Mouse (Mus musculus): ENCODE measurements around the gene Rftn1.

Gene Rftn1

DNA sequence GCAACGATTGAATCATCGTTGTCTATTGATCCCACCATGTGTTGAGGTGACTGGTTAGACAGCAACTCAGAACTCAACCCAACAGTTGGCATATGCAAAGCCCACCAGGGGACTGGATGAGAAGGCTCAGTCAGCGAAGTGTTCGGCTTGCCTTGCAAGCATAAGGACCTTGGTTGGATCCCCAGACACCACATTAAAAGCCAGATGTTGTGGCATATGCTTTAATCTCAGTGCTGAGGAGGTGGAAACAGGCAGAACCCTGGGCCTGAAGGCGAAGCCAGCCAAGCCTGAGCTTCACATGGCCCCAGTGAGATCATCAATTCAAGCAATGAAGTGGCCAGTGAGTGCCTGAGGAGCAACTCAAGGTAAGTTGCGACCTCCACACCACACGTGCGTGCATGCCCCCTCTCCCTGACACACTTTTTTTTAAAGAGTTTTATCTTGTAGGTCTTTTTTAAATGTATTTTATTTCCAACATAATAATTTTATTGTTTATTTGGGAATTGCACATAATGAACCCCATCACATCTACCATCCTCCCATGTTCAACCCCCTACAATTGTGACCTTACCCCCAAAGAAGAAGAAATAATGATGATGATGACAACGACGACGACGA is 11.5 kb upstream of the Rftn1 start:
- DNase-seq (ENCODE audit: low read depth, low spot score): no peak

DNA sequence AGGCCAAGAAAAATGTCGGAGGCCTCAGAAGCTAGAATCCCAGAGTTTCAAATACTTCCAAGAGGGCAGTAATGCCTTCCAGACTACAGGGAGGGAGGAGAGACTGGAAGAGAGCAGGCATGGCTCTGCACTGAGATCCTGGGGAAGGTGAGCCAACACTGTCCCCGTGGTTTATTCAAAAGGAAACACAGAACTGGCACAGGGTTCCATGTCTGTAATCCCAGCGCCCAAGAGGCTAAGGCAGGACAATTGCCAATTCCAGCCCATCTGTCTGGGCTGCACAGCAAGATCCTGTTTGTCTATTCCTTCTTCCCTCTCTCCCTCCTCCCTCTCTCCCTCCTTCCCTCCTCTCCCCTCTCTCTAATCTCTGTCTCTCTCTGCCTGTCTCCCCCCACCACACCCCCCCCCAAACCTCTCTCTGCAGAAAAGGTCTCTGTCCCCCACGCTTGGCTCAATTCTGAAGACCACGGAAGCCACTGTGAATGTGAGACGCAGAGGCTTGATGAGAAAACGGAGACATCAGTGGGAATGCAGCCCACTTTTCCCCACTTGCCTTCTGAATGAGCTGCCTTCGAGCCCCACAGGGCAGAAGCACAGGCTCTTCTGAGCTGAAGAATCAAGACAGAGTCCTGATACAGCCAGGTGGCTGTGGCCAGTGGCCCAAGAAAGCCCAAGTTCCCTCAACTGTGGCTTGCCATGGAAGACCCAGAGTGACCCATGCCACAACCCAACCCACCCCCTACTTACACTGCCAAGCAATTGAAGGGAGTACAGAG is 8.8 kb upstream of the Rftn1 start:
- DNase-seq (ENCODE audit: low read depth, low spot score): no peak

DNA sequence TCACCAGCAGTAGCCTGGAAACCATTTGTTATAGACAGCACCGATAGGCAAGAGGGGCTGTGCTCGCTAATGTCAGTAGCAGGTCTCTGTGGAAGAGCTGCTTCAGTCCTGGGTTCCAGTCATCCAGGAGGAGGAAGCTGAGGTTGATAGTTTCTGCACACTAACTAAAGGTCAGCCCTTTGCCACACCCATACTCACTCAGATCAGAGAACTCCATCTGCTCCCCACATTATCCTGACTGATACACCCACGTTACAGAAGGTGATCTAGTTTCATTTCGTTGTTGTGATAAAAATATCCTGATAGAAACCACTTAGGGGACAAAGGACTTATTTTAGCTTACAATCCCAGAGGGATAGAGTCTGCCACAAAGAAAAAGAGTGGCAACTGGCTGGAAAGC is 7.1 kb upstream of the Rftn1 start:
- no peak for DNase-seq (ENCODE audit: low read depth, low spot score)

DNA sequence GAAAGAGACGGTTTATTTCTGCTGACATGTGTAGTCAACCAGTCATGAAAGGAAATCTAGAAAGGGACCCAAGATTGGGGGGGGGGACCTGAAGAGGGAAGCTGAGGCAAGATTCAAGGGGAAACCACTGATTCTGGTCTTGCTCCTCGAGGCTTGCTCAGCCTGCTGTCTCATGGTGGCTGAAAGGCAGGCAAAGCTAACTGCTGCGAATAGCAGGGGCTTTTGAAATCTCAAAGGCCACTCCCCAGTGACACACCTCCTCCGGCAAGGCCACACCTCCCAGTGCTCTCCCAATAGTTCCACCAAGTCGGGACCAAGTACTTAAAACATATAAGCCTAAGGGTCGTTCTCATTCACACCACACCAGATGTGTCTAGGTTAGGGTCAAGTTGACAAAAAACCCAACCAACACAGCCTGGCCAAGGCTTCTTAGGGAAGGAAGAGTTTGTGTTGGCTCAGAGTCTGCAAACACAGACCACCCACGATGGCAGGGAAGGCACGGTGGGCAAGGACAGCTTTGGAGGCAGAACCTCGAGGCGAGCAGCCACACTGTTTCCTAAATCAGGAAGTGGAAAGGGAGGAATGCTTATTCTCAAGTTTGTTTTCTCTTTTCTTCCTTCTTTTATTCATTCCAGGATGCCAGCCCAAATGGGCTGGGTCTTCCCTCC is 5.7 kb upstream of the Rftn1 start:
- DNase-seq (ENCODE audit: low read depth, low spot score): no peak

DNA sequence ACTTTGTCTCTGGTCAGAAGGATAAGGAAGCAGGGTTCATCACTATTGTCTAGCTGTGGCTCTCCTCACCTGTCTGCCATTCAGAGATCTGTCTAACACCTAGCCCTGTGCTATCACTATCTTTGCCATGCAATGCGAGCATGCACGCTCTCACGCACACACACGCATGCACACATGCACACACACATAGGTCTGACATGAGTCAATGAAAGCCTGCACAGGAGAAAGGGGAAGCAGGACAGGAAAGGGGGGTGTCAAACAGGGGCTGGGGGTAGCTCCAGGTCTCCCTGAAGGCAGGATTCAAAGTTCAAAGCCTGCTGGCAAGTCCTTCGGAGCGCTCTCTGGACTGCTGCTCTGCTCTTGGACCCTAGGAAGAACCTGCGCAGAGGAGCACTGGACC is 4.9 kb upstream of the Rftn1 start:
- DNase-seq (ENCODE audit: low read depth, low spot score): no peak

DNA sequence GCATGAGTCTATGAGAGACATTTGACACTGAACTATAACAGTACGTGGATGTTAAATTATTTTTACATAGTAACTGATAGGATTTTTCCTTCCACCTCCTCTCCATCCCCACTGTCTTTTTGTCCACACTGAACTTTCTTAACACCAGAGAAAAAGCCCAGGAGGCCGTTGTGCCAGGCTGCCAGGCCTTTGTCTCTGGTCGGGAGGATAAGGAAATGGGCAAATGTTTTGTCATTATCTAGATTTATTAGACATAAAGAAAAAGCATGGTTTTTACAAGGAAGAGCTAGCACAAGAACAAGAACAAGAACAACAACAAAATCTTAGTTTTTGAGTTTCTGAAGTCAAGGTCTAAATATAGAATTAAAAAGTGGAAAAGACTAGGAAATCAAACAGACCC is 4.1 kb upstream of the Rftn1 start:
- no peak for DNase-seq (ENCODE audit: low read depth, low spot score)

DNA sequence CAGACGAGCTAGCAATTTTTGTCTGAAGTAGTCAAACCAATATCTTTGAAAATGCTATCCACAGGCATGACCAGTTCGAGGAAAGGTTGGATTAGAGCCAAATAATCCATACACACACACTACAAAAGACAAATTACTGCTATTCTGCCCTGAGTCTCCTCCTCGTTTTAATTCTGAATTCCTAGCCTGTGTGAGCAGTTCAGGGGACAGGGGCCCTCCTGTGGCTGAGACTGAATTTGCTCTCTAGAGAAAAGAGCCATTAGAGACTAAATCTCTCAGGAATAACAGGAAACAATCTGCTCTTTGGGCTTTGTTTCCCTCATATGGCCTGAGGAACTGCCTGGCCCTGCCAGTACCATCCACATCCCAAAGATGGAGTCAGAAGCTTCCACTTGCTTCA is 3.2 kb upstream of the Rftn1 start:
- DNase-seq (ENCODE audit: low read depth, low spot score): no peak

DNA sequence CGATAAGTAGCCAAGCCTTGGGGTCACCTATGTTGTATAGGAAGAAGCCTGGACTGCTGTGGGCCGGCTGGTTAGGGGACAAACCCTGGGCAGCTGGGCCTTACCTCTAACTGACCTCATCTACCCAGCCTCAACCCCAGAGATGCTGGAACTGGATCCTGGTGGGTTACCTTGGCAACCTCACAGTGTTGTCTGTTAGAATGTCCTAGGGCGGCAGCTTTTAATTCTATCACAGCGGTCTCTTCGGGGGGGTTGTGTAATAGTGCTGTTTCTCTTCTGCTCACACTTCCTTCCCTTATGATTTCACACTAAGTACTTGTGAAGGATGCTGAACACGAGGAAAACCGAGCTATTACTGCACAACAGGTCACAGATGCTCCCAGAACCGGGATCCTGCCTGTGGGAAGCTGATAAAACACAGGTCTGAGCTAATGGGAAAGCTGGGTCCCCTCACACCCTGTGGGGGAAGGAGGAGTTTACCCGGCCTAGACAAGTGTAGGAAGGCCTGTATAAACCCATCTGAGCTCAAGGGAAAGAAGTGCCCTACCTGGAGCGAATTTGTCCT is 2.0 kb upstream of the Rftn1 start:
- DNase-seq (ENCODE audit: low read depth, low spot score): no peak

DNA sequence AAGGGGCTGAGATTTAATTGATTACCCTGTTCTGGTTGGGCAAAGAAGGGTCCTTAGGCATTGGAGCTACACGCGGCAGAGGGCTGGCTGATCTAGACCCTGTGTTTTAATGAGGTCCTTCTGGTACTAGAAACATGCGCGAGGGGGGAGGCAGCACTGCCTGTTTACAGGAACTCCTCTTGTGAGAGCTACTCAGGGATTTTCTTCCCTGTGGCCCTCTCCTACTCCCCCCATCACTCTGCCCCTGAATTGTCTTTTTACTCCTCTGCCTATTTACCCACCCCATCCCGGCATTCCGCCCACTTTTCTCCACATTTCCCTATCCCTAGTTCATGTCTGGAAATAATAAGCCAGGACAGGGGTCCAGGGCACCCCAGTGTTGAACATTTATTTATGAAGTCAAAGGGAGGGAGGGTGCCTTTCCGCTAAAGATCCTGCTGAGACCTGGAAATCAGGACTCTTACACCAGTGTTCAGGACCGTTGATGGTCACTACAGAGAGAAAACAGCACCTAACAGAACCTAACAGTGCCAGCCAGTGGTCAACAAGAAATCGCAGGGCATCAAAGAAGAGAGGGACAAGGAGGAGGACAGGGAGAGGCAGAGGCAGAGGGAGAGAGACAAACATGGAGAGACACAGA is 964 bp upstream of the Rftn1 start:
- no peak for DNase-seq (ENCODE audit: low read depth, low spot score)

DNA sequence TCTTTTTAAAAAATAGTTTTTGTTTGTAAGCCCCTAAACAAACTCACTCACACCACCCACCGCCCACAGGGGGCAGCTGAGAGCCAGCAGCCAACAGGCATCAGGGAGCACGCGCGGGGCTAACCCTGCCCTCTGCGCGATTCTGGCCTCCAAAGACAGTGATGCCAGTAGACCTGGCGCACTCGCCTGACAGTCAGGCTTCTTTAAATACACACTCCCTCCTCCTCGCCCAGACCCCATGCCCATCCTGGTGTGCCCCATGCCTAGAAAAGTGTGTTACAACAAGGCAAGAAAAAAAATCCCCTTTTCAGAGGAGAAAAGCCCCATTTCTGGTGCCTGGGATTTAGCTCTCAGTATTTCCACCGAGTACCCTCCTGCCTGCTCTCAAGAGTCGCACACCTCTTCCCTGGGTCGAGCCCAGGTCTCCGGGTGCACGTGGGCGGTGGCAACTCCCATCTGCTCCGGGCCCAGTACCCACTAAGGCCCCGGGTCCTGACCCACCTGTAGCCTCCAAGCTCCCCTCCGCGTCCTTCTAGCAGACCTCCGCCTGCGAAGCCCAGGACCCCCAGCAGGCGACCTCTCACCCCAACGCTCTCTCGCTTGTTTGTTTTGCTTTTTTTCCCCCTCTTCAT is 977 bp downstream of the Rftn1 start:
- DNase-seq (ENCODE audit: low read depth, low spot score): no peak

DNA sequence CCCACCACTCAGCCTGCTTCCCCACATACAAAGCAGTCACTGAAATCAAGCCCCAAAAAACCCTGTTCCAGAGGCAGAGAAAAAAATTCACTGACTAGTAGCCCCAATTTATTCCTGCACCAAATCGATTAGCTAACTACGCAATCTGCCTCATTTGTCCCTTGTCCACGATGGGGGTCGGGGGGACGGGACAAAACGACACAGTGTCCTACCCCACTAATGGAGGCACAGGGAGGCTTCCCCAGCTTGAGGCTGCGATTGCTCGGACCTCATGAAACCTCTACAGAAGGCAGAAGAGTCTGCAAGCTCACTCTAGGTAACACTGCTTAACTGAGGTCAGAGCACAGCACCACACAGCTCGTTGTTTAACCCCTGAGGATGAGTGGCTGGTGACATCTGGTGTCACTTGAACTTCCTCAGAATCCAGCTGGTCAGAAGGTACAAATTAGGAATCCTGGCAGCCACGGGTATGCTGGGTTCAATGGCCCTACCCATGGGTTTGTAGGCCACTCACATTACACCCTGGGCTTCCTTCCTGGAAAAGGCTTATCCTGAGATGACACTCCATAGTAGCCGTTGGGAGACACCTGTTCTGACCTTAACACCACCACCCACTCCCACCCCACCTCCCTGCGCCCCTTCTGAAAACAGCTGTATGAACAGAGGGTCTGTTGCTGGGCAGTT is 1.7 kb downstream of the Rftn1 start:
- DNase-seq (ENCODE audit: low read depth, low spot score): no peak

DNA sequence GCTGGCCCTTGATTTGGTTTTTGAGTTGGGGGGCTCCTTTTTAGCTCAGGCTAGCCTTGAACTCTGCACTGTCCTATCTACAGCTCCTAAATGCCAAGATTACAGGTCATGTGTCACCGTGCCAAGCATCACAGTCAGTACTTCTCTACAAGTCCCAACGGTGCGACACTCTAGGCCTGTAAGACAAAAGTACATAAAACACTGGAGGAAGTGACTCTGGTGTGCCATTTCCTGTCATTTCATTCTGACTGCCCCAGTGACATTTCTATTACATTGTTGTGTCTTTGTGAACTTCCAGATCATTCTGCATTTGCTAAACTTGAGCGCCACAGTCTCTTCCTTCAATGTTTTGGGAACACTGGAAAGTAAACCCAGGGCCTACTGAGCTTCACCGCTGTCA is 4.9 kb downstream of the Rftn1 start:
- no peak for DNase-seq (ENCODE audit: low read depth, low spot score)

DNA sequence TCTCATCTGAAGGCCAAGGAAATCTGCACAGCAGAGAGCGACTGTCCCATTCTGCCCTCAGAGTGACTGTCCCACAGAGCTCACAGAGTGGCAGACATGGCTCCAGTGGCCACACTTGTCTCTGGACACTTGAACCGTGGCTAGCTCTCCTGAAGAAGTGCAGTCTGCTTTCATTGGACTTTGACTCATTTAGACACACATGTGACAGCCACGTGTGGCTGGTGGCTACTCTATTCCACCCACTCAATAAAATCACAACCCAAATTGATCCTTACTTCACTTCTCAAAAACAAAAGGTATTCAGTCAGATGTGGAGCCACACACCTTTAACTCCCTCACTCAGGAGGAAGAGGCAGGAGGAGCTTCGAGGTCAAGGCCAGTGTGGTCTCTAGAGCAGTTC is 5.4 kb downstream of the Rftn1 start:
- no peak for DNase-seq (ENCODE audit: low read depth, low spot score)

DNA sequence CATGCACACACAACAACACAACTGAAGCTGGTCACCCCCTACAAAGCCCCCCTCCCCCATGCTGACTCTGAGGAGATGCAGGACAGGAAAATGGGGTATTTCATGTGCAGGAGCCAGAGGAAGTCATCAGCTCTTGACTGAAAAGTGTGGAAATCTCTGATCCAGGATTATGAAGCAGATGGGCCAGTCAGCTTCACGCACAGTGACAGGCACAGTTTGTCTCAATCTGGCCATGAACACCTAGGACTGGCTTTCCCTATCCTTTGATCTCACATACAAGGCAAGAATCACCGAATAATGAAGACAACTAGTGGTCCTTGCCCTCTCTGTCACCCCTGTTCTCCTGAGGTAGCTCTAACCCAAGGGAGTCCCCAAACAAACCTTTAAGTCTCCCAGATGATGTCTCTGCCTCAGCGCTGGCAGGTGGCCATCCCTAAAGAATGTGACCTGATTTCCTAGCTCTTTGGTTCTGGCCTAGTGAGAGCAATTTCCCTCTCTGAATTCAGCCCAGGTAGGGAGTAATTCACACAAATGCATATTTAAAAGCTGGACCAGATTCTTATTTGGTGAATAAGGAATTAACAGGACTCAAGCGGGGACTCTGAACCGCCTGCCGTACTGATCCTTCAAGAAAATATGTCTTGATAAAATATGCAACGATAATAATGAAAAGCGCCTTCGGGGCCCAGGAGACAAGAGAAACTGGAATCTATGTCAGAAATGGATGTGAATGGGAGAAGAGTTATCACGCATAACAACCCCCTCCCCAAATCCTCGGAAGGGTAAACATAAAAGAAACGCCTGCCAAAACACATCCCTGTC is 6.0 kb downstream of the Rftn1 start:
- DNase-seq (ENCODE audit: low read depth, low spot score): no peak

DNA sequence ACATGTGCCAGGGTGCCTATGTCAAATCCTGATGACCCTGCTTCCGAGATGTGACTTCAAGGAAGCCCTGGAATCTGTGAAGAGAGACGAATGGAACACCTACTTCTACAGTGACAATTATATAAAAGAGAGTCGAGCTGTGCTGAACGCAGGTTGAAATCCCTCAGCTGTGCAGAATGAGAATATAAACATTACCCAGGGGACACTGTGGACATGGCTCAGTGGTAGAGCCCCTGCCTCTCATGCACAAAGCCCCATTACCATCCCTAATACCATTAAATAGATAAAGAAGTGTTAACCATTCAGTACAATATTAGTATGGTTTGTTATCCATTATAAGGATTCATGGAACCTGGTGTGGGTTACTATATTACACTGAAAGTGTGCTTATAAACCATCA is 7.2 kb downstream of the Rftn1 start:
- no peak for DNase-seq (ENCODE audit: low read depth, low spot score)

DNA sequence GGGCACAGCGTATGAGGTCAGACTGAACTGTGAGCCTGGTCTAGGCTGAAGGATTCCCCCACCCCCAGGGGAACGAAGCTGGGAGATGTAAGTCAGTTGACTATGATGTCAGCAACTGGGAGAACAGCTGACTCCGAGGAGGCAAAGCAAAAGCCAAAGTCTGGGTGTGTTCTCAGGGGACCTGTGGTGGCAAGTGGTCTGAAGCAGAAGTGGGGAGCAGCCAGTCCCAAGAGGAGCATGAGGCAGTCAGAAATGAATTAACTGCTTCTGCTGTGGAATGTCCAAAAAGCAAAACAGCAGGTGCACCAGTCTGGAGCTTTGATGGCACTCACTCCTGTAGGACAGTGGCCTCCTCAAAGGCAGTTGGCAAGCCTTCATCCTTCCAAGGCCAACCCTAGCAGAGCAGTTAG is 7.9 kb downstream of the Rftn1 start:
- no peak for DNase-seq (ENCODE audit: low read depth, low spot score)

DNA sequence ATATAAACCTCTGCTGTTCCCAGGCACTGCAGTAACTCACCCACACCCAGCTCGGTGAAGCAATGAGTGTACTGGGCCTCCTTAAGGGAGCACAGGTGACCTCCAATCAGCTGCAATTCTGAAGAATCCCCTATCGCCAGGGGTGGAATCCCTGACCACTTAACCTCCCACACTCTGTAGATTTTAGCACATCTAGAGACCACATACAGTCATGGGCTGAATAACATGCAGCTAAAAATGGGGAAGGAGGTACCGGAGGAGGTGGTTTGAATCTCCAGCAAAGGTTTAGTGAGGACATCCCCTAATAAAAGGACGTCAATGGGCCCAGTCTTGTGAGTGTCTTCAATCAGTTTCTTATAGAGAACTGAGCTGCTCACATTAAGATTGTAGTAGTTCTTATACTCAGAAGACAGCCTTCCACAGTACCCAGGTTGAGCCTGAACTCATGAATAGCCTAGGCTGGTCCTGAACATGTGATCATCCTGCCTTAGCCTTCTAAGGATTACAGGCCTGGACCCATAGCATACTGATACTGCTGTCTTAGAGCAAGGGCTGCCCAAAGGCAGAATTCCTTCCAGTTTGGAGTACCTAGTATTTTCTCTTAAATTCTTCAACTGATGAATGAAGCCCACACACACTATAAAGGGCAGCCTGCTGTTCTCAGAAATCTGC is 9.4 kb downstream of the Rftn1 start:
- no peak for DNase-seq (ENCODE audit: low read depth, low spot score)

DNA sequence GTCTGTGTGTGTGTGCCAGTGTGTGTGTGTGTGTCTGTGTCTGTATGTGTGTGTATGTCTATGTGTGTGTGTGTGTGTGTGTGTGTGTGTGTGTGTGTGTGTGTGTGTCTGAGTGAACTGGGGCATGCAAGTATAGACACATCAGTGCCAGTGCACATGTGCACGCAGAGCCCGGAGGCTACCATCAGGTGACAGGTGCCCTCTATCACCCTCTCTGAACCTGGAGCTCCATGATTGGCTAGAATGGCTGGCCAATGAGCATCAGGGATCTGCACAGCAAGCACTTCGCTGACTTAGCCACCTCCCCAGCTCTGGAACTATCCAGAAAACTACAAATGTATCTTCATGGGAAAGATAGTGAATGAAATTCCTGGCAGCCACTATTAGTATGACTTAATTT is 16.7 kb downstream of the Rftn1 start:
- DNase-seq (ENCODE audit: low read depth, low spot score): no peak

DNA sequence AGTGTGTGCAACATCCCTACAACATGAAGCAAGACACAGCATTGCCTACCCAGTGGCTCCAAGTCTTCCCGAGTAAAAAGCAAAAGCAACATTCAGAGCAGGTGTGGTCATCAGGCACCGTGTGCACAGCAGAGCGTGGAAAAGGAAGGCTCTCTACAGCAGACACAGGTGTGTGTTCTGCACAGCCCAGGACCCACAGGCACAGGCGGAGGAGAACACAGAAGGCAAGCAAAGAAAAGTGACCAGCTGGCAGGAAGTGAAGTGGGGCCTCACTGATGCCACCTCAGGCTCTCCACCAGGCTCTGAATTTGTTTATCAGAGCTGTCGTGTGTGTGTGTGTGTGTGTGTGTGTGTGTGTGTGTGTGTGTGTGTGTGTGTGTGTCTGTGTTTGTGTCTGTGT is 17.1 kb downstream of the Rftn1 start:
- DNase-seq (ENCODE audit: low read depth, low spot score): no peak

DNA sequence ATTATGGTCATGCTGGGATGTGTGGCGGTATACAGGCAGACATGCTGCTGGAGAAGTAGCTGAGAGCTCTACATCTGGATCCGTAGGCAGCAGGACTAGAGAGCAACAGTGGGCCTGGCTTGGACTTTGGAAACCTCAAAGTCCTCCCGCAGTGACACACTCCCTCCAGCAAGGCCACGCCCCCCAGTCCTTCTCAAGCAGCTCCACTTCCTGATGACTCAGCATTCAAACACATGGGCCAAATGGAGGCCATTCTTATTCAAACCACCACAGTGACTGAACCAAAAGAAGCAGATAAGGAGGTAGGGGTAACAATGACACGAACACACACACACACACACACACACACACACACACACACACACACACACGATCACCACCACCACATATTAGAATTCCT is 17.7 kb downstream of the Rftn1 start:
- no peak for DNase-seq (ENCODE audit: low read depth, low spot score)
